Mouse (Mus musculus): ENCODE measurements around the gene Fzr1. TPM values are rescaled to one million over a fixed set of nuclear protein-coding genes. Genes with fewer than 3 reads are reported as not detected.

Fzr1 gene
- polyA plus RNA-seq, 1 experiment from 2014 or later: 136 TPM

- ATAC-seq (ENCODE audit: low FRiP score, low read depth): no peak
- H3K9ac ChIP-seq: no peak overlapping the region
- peaks cover 59% of the 10 kb centered on the region for H3K4me1 ChIP-seq
- no peak overlapping the region for H3K27ac ChIP-seq
- H3K4me3 ChIP-seq: no peak overlapping the region
- H3K27me3 ChIP-seq (replicated peaks): no peaks in the 10 kb centered on the region
- no peaks in the 10 kb centered on the region for H3K9me3 ChIP-seq
- WGBS: 62% methylated on average over 5 of the region's 5 CpGs
- peaks cover 21% of the 10 kb centered on the region; the same call in 1 of the 2 replicates for H3K36me3 ChIP-seq
- peak overlapping the region; percentile 40; the same call in 1 of the 2 replicates for H3K4me2 ChIP-seq (replicated peaks)
Observed at GRCm38 (mm10) chr10:81399296-81399695, 21.0 kb upstream of the Fzr1 start.

GRCm38 (mm10) chr10:81396749-81397148 lies 18.4 kb upstream of the Fzr1 start:
- H3K9ac ChIP-seq: no peak overlapping the region
- WGBS: 61% methylated on average over 5 of the region's 5 CpGs
- H3K36me3 ChIP-seq: peaks cover 18% of the 10 kb centered on the region; the same call in 1 of the 2 replicates
- no peak overlapping the region for H3K4me3 ChIP-seq
- H3K9me3 ChIP-seq: no peaks in the 10 kb centered on the region
- no peak overlapping the region for H3K4me2 ChIP-seq (replicated peaks)
- no peak for ATAC-seq (ENCODE audit: low FRiP score, low read depth)
- peaks cover 53% of the 10 kb centered on the region for H3K4me1 ChIP-seq
- H3K27ac ChIP-seq: no peak overlapping the region
- no peaks in the 10 kb centered on the region for H3K27me3 ChIP-seq (replicated peaks)

GRCm38 (mm10) chr10:81395865-81396264 lies 17.5 kb upstream of the Fzr1 start:
- H3K9ac ChIP-seq: no peak overlapping the region
- no peak overlapping the region for H3K4me3 ChIP-seq
- peaks cover 45% of the 10 kb centered on the region for H3K4me1 ChIP-seq
- H3K27me3 ChIP-seq (replicated peaks): no peaks in the 10 kb centered on the region
- no peak overlapping the region for H3K4me2 ChIP-seq (replicated peaks)
- WGBS: 81% methylated on average over 4 of the region's 4 CpGs
- no peaks in the 10 kb centered on the region for H3K9me3 ChIP-seq
- peaks cover 18% of the 10 kb centered on the region; the same call in 1 of the 2 replicates for H3K36me3 ChIP-seq
- no peak for ATAC-seq (ENCODE audit: low FRiP score, low read depth)
- H3K27ac ChIP-seq: no peak overlapping the region

GRCm38 (mm10) chr10:81395127-81395526 lies 16.8 kb upstream of the Fzr1 start:
- Histone ChIP-seq H3K4me2 (replicated peaks) (no peak overlapping the region), H3K27ac (no peak overlapping the region), H3K9ac (no peak overlapping the region), H3K9me3 (no peaks in the 10 kb centered on the region), H3K36me3 (peaks cover 13% of the 10 kb centered on the region; the same call in 1 of the 2 replicates), H3K27me3 (replicated peaks) (no peaks in the 10 kb centered on the region), H3K4me3 (no peak overlapping the region), H3K4me1 (peaks cover 38% of the 10 kb centered on the region)
- no peak for ATAC-seq (ENCODE audit: low FRiP score, low read depth)
- WGBS: 19% methylated on average over 5 of the region's 5 CpGs

GRCm38 (mm10) chr10:81393456-81394063 lies 15.2 kb upstream of the Fzr1 start:
- Histone ChIP-seq H3K27ac (no peak overlapping the region), H3K9ac (peak overlapping the region; percentile 44; the same call in 1 of the 2 replicates), H3K36me3 (peaks cover 5% of the 10 kb centered on the region), H3K27me3 (replicated peaks) (no peaks in the 10 kb centered on the region), H3K4me1 (peaks cover 37% of the 10 kb centered on the region), H3K9me3 (no peaks in the 10 kb centered on the region), H3K4me3 (peak overlapping the region; percentile 11; the same call in 1 of the 2 replicates), H3K4me2 (replicated peaks) (peak overlapping the region; percentile 51)
- WGBS: 8% methylated on average over 19 of the region's 19 CpGs
- ATAC-seq (ENCODE audit: low FRiP score, low read depth): no peak

- peaks cover 13% of the 10 kb centered on the region for H3K36me3 ChIP-seq
- no peak within 1 kb of the TSS for H3K27ac ChIP-seq
- H3K9ac ChIP-seq: peak within 1 kb of the TSS; percentile 44; the same call in 1 of the 2 replicates
- ATAC-seq (ENCODE audit: low FRiP score, low read depth): no peak
- H3K27me3 ChIP-seq (replicated peaks): no peaks in the 10 kb centered on the region
- no peaks in the 10 kb centered on the region for H3K9me3 ChIP-seq
- peak within 1 kb of the TSS; percentile 51 for H3K4me2 ChIP-seq (replicated peaks)
- peak within 1 kb of the TSS; percentile 11; the same call in 1 of the 2 replicates for H3K4me3 ChIP-seq
- peaks cover 37% of the 10 kb centered on the region for H3K4me1 ChIP-seq
- 65% methylated on average over 14 of the region's 14 CpGs for WGBS
Observed at GRCm38 (mm10) chr10:81392781-81393185, 14.5 kb upstream of the Fzr1 start, which contains the start of gene Smim24. Gene Smim24 (plus strand): TSS chr10:81393051.

- H3K27ac ChIP-seq: no peak overlapping the region
- H3K9me3 ChIP-seq: no peaks in the 10 kb centered on the region
- no peak for ATAC-seq (ENCODE audit: low FRiP score, low read depth)
- no peak overlapping the region for H3K4me3 ChIP-seq
- H3K4me2 ChIP-seq (replicated peaks): no peak overlapping the region
- peaks cover 34% of the 10 kb centered on the region for H3K4me1 ChIP-seq
- H3K36me3 ChIP-seq: peaks cover 14% of the 10 kb centered on the region
- H3K27me3 ChIP-seq (replicated peaks): no peaks in the 10 kb centered on the region
- 86% methylated on average over 6 of the region's 6 CpGs for WGBS
- no peak overlapping the region for H3K9ac ChIP-seq
Observed at GRCm38 (mm10) chr10:81392270-81392669, 14.0 kb upstream of the Fzr1 start.

GRCm38 (mm10) chr10:81390678-81390965 lies 12.3 kb upstream of the Fzr1 start:
- no peak overlapping the region for H3K9ac ChIP-seq

GRCm38 (mm10) chr10:81389801-81390677 lies 11.7 kb upstream of the Fzr1 start:
- Histone ChIP-seq H3K4me1 (peaks cover 34% of the 10 kb centered on the region), H3K9me3 (no peaks in the 10 kb centered on the region), H3K4me2 (replicated peaks) (no peak overlapping the region), H3K4me3 (no peak overlapping the region), H3K27ac (0 out of 2 replicates have a peak overlapping the region, but pooled peaks have one; percentile 37), H3K9ac (no peak overlapping the region), H3K27me3 (replicated peaks) (no peaks in the 10 kb centered on the region), H3K36me3 (peaks cover 30% of the 10 kb centered on the region)
- WGBS: 61% methylated on average over 23 of the region's 23 CpGs
- peak; percentile 59 for ATAC-seq (ENCODE audit: low FRiP score, low read depth)

More at GRCm38 (mm10) chr10:81390678-81390965, 12.3 kb upstream of the Fzr1 start:
- Histone ChIP-seq H3K4me2 (replicated peaks) (no peak overlapping the region), H3K9me3 (no peaks in the 10 kb centered on the region), H3K27ac (no peak overlapping the region), H3K27me3 (replicated peaks) (no peaks in the 10 kb centered on the region), H3K36me3 (peaks cover 30% of the 10 kb centered on the region), H3K4me1 (peaks cover 28% of the 10 kb centered on the region), H3K4me3 (no peak overlapping the region)
- no peak for ATAC-seq (ENCODE audit: low FRiP score, low read depth)
- 90% methylated on average over 13 of the region's 13 CpGs for WGBS

GRCm38 (mm10) chr10:81389373-81389772 lies 11.1 kb upstream of the Fzr1 start:
- Histone ChIP-seq H3K36me3 (peaks cover 30% of the 10 kb centered on the region), H3K4me3 (no peak overlapping the region), H3K4me2 (replicated peaks) (no peak overlapping the region), H3K27me3 (replicated peaks) (no peaks in the 10 kb centered on the region), H3K27ac (0 out of 2 replicates have a peak overlapping the region, but pooled peaks have one; percentile 37), H3K9me3 (no peaks in the 10 kb centered on the region), H3K9ac (no peak overlapping the region), H3K4me1 (peaks cover 37% of the 10 kb centered on the region)
- ATAC-seq (ENCODE audit: low FRiP score, low read depth): no peak
- WGBS: 48% methylated on average over 3 of the region's 3 CpGs

GRCm38 (mm10) chr10:81388505-81389055 lies 10.3 kb upstream of the Fzr1 start, which contains the start of gene Gm48552:
Gene Gm48552 (plus strand): TSS chr10:81389005.
- no peaks in the 10 kb centered on the region for H3K27me3 ChIP-seq (replicated peaks)
- 0 out of 2 replicates have a peak within 1 kb of the TSS, but pooled peaks have one; percentile 17 for H3K9ac ChIP-seq
- H3K4me2 ChIP-seq (replicated peaks): no peak within 1 kb of the TSS
- H3K9me3 ChIP-seq: no peaks in the 10 kb centered on the region
- 0 out of 2 replicates have a peak within 1 kb of the TSS, but pooled peaks have one; percentile 37 for H3K27ac ChIP-seq
- H3K4me3 ChIP-seq: no peak within 1 kb of the TSS
- peaks cover 32% of the 10 kb centered on the region for H3K4me1 ChIP-seq
- no peak for ATAC-seq (ENCODE audit: low FRiP score, low read depth)
- peaks cover 30% of the 10 kb centered on the region for H3K36me3 ChIP-seq
- 87% methylated on average over 5 of the region's 5 CpGs for WGBS

GRCm38 (mm10) chr10:81387716-81388115 lies 9.4 kb upstream of the Fzr1 start:
- H3K9ac ChIP-seq: 0 out of 2 replicates have a peak overlapping the region, but pooled peaks have one; percentile 17
- peaks cover 24% of the 10 kb centered on the region for H3K4me1 ChIP-seq
- no peak overlapping the region for H3K4me2 ChIP-seq (replicated peaks)
- H3K4me3 ChIP-seq: no peak overlapping the region
- no peak overlapping the region for H3K27ac ChIP-seq
- WGBS: 96% methylated on average over 20 of the region's 20 CpGs
- peaks cover 30% of the 10 kb centered on the region for H3K36me3 ChIP-seq
- ATAC-seq (ENCODE audit: low FRiP score, low read depth): no peak
- H3K9me3 ChIP-seq: no peaks in the 10 kb centered on the region
- no peaks in the 10 kb centered on the region for H3K27me3 ChIP-seq (replicated peaks)
